Mouse (Mus musculus): ENCODE measurements at regions not wholly inside any gene's neighbourhood (a gene's known extent, or its start where the extent isn't known, plus 50 kb on each side); places are given as distances from the start of the nearest gene placed in this dataset.

GRCm38 (mm10) chr16:29915346-29915745 lies 148.8 kb upstream of the Hes1 start:
- TF ChIP-seq CTCF (IDR thresholded peaks at IDR 0.05; ENCODE audit: low read depth): no peak
- no peak for TF ChIP-seq EP300 (IDR thresholded peaks at IDR 0.05; ENCODE audit: low read depth)
